Mouse (Mus musculus) small intestine, adult 2 months (tissue): Measurements from ENCODE around the gene Tube1.

Source experiments
- CTCF ChIP-seq: fragments of 200-500 bp; IDR thresholded peaks from 2 replicates; pipeline ENCODE4 v1.5.1; 2012; ENCODE audit warnings: low read depth, mild to moderate bottlenecking, control low read depth, inconsistent platforms, low read length, moderate library complexity, mixed read lengths; ENCODE audit not compliant: insufficient replicate concordance, insufficient read length; ENCODE audit errors: extremely low read depth
- POLR2A ChIP-seq: fragments of 200-500 bp; IDR thresholded peaks from 2 replicates; pipeline ENCODE4 v1.6.1; 2012; ENCODE audit warnings: low read depth, mild to moderate bottlenecking, control low read depth, inconsistent platforms, low read length, moderate library complexity

DNA sequence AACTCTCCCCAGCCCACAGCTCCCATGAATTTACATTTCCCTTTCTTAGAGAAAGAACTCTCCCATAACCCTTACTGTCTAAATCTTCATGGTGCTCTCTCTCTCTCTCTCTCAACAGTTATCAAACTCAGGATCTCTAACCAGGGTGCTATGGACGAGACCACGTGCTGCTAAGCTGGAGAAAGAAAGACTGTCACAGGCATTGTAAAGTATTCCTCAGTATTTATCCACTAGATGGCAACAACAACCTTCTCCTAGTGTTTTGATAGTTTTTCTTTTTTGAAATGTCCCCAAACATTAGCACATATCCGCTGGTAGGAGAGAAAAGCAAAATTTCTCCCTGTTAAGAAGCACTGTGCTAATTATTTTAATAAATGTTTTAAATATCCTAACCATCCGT, 12.4 kb upstream of the Tube1 start:
- TF ChIP-seq CTCF, result no peak
- no peak for TF ChIP-seq POLR2A
